Mouse (Mus musculus) heart, postnatal 0 days (tissue): ENCODE data around the gene Cxcl14. TPM values are rescaled to one million over a fixed set of nuclear protein-coding genes. Genes with fewer than 3 reads are reported as not detected.

Source experiments
- ATAC-seq: fragments of 200-750 bp; cut with Nextera tagmentation; 2 replicates; pipeline ENCODE4 v1.8.0; 2017; ENCODE audit warnings: low read depth, moderate number of reproducible peaks, moderate library complexity; ENCODE audit not compliant: insufficient read depth
- DNase-seq: peaks from one replicate; pipeline ENCODE4 v3.0.0-alpha.2; 2016; ENCODE audit warnings: low spot score
- H3K27ac ChIP-seq: fragments of 300-500 bp; sonication (generic); 2 replicates; pipeline ENCODE4 v1.5.1; 2014; ENCODE audit warnings: low read depth, mild to moderate bottlenecking
- H3K27me3 ChIP-seq: fragments of 300-500 bp; sonication (generic); 2 replicates; pipeline ENCODE4 v1.6.1; 2014; ENCODE audit warnings: low read length, mixed read lengths; ENCODE audit not compliant: control insufficient read depth, insufficient read depth
- H3K36me3 ChIP-seq: fragments of 300-500 bp; sonication (generic); replicated peaks from 2 replicates; pipeline ENCODE4 v1.6.1; 2014; ENCODE audit warnings: low read length, mixed read lengths; ENCODE audit not compliant: control insufficient read depth, insufficient read depth
- H3K4me1 ChIP-seq: fragments of 300-500 bp; sonication (generic); 2 replicates; pipeline ENCODE4 v1.6.1; 2014; ENCODE audit warnings: antibody characterized with exemption; ENCODE audit not compliant: control insufficient read depth, insufficient read depth
- H3K4me2 ChIP-seq: fragments of 300-500 bp; sonication (generic); 2 replicates; pipeline ENCODE4 v1.6.1; 2014; ENCODE audit warnings: low read depth, mild to moderate bottlenecking, low read length, moderate library complexity
- H3K4me3 ChIP-seq: fragments of 300-500 bp; sonication (generic); 2 replicates; pipeline ENCODE4 v1.5.1; 2014; ENCODE audit warnings: low read depth, low read length
- H3K9ac ChIP-seq: fragments of 300-500 bp; sonication (generic); replicated peaks from 2 replicates; pipeline ENCODE4 v1.6.1; 2014; ENCODE audit warnings: low read depth, low read length, mixed read lengths
- H3K9me3 ChIP-seq: fragments of 300-500 bp; sonication (generic); replicated peaks from 2 replicates; pipeline ENCODE4 v1.6.1; 2016; ENCODE audit warnings: low read length; ENCODE audit not compliant: control insufficient read depth
- CTCF ChIP-seq: IDR thresholded peaks from 2 replicates; pipeline ENCODE4 v1.5.1; 2016; ENCODE audit warnings: antibody characterized with exemption, control low read depth, low read depth
- EP300 ChIP-seq: IDR thresholded peaks from 2 replicates; pipeline ENCODE4 v1.6.1; 2016; ENCODE audit warnings: antibody characterized with exemption, low read depth
- WGBS: fragments of 180-500 bp; shearing (Covaris S2); extraction: QIAGEN DNeasy Blood & Tissue Kit; methylation state at CpG from one replicate; pipeline ENCODE4 v1.1.7; 2014; 5-methylcytosine and 5-hydroxymethylcytosine counted together
- polyA plus RNA-seq: library from polyadenylated mRNA; unstranded; fragments of >200 nt; fragmentation: Nextera tagmentation; extraction: Ambion mirVana; gene quantifications from 2 replicates; pipeline ENCODE4 v1.2.1, GENCODE M21; 2015
- total RNA-seq: library from RNA; depleted of rRNA; stranded (reverse); fragments of >200 nt; gene quantifications from 2 replicates; pipeline ENCODE4 v1.2.3, GENCODE M21; 2014; ENCODE audit warnings: low replicate concordance

The Cxcl14 gene
- total and polyA plus RNA-seq, 2 experiments from 2014 or later = 0.16 TPM; not detected in 1

GRCm38 (mm10) chr13:56257469-56258153 is 38.7 kb downstream of the Cxcl14 start:
- WGBS = 10% methylated on average over 12 of the region's 12 CpGs
- Histone ChIP-seq H3K4me2 (no peak overlapping the region), H3K27ac (no peak overlapping the region), H3K9me3 (no peaks in the 10 kb centered on the region), H3K4me1 (0 out of 2 replicates have a peak, but pooled peaks cover 2% of the 10 kb centered on the region), H3K36me3 (no peaks in the 10 kb centered on the region), H3K9ac (no peak overlapping the region), H3K27me3 (peaks cover 100% of the 10 kb centered on the region), H3K4me3 (no peak overlapping the region)
- DNase-seq = no peak
- ATAC-seq = no peak
- TF ChIP-seq EP300 = no peak
- TF ChIP-seq CTCF = no peak

GRCm38 (mm10) chr13:56256716-56257299 is 39.5 kb downstream of the Cxcl14 start:
- Histone ChIP-seq H3K9me3 (no peaks in the 10 kb centered on the region), H3K4me1 (0 out of 2 replicates have a peak, but pooled peaks cover 2% of the 10 kb centered on the region), H3K9ac (no peak overlapping the region), H3K4me3 (no peak overlapping the region), H3K4me2 (no peak overlapping the region), H3K36me3 (no peaks in the 10 kb centered on the region), H3K27me3 (peaks cover 100% of the 10 kb centered on the region), H3K27ac (no peak overlapping the region)
- no peak for TF ChIP-seq EP300
- TF ChIP-seq CTCF = no peak
- 12% methylated on average over 14 of the region's 14 CpGs for WGBS
- ATAC-seq = no peak
- no peak for DNase-seq

GRCm38 (mm10) chr13:56253379-56253778 is 43.0 kb downstream of the Cxcl14 start:
- Histone ChIP-seq H3K9ac (no peak overlapping the region), H3K4me3 (no peak overlapping the region), H3K27ac (no peak overlapping the region), H3K4me1 (no peaks in the 10 kb centered on the region), H3K4me2 (no peak overlapping the region), H3K9me3 (no peaks in the 10 kb centered on the region), H3K36me3 (no peaks in the 10 kb centered on the region), H3K27me3 (peaks cover 100% of the 10 kb centered on the region)
- ATAC-seq = no peak
- WGBS = 18% methylated on average over 3 of the region's 3 CpGs
- TF ChIP-seq CTCF (no peak), EP300 (no peak)
- DNase-seq = no peak

GRCm38 (mm10) chr13:56252783-56253182 is 43.6 kb downstream of the Cxcl14 start:
- WGBS = 14% methylated on average over 8 of the region's 8 CpGs
- Histone ChIP-seq H3K4me3 (no peak overlapping the region), H3K27me3 (peaks cover 100% of the 10 kb centered on the region)

GRCm38 (mm10) chr13:56251924-56252619 is 44.3 kb downstream of the Cxcl14 start, which contains the start of gene Neurog1:
Gene Neurog1, minus strand, starts transcription at chr13:56252163.
- H3K4me1 ChIP-seq = no peaks in the 10 kb centered on the region
- DNase-seq = no peak
- TF ChIP-seq EP300 = no peak
- no peak for TF ChIP-seq CTCF
- no peaks in the 10 kb centered on the region for H3K36me3 ChIP-seq
- no peak within 1 kb of the TSS for H3K9ac ChIP-seq
- H3K27me3 ChIP-seq = peaks cover 100% of the 10 kb centered on the region
- peak within 1 kb of the TSS; percentile 25 for H3K4me3 ChIP-seq
- peak within 1 kb of the TSS; percentile 45 for H3K4me2 ChIP-seq
- WGBS = 2% methylated on average over 54 of the region's 65 CpGs
- ATAC-seq = no peak
- H3K27ac ChIP-seq = no peak within 1 kb of the TSS
- no peaks in the 10 kb centered on the region for H3K9me3 ChIP-seq

More at GRCm38 (mm10) chr13:56252783-56253182, 43.6 kb downstream of the Cxcl14 start:
- TF ChIP-seq CTCF (no peak), EP300 (no peak)
- no peaks in the 10 kb centered on the region for H3K36me3 ChIP-seq
- no peak overlapping the region for H3K9ac ChIP-seq
- no peak for ATAC-seq
- no peaks in the 10 kb centered on the region for H3K4me1 ChIP-seq
- DNase-seq = no peak
- H3K4me2 ChIP-seq = no peak overlapping the region
- H3K9me3 ChIP-seq = no peaks in the 10 kb centered on the region
- H3K27ac ChIP-seq = no peak overlapping the region
